Mouse (Mus musculus): ENCODE data around the gene Ltbp1.

- TF ChIP-seq CTCF (IDR thresholded peaks at IDR 0.05; ENCODE audit: control insufficient read depth, insufficient read depth, low read length) (no peak), POLR2A (IDR thresholded peaks at IDR 0.05; ENCODE audit: borderline replicate concordance, control insufficient read depth, low read depth, low read length) (no peak)
These were observed 362.3 kb downstream of the Ltbp1 start for GRCm38 (mm10) chr17:75367486-75368155.
